Mouse (Mus musculus): ENCODE results near the gene Cfap57.
"Not testable (repeated sequence)": the region's sequence is repeated elsewhere in the genome, so short reads cannot be mapped to it uniquely, and the experiment has no call there.

The Cfap57 gene

GRCm38 (mm10) chr4:118576097-118576496 is 44.5 kb downstream of the Cfap57 start:
- no peaks in the 10 kb centered on the region for H3K36me3 ChIP-seq (ENCODE audit: insufficient read depth, low read length)
- H3K4me3 ChIP-seq (replicated peaks; ENCODE audit: low read length): no peak overlapping the region
- peaks cover 66% of the 10 kb centered on the region for H3K27me3 ChIP-seq (ENCODE audit: insufficient read depth, low read length)
- H3K9me3 ChIP-seq (ENCODE audit: low read length): peaks cover 7% of the 10 kb centered on the region; the same call in 1 of the 2 replicates
- peaks cover 12% of the 10 kb centered on the region for H3K4me1 ChIP-seq (replicated peaks; ENCODE audit: low read depth, low read length)
- peak; percentile 82 for TF ChIP-seq CTCF (conservative IDR thresholded peaks at IDR 0.05; ENCODE audit: low read length)
- TF ChIP-seq POU5F1 (IDR thresholded peaks at IDR 0.05; ENCODE audit: borderline replicate concordance, low read length): no peak

DNA sequence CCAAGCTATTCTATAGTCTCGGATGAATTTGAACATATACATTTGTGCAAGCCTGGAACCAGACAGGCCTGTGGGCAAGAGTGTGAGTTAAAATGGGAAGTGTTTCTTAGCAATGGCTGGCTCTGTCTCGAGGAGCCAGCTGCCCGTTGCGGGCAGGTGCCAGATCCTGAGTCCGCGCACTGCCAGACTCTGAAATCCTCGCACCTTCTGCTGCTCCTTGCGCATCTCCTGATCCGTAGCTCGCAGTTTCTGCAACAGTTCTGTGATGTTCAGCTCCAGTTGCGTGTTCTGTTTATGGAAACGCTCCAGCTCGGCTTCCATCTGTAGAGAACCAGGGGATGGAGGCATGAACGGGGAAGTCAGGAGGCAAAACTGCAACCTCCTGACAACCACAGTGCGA is 49.1 kb downstream of the Cfap57 start:
- Histone ChIP-seq H3K36me3 (ENCODE audit: insufficient read depth, low read length) (no peaks in the 10 kb centered on the region), H3K4me1 (replicated peaks; ENCODE audit: low read depth, low read length) (peaks cover 16% of the 10 kb centered on the region), H3K4me3 (replicated peaks; ENCODE audit: low read length) (no peak overlapping the region), H3K27me3 (ENCODE audit: insufficient read depth, low read length) (peaks cover 63% of the 10 kb centered on the region), H3K9me3 (ENCODE audit: low read length) (no peaks in the 10 kb centered on the region)
- TF ChIP-seq POU5F1 (IDR thresholded peaks at IDR 0.05; ENCODE audit: borderline replicate concordance, low read length) (no peak), CTCF (conservative IDR thresholded peaks at IDR 0.05; ENCODE audit: low read length) (no peak), NANOG (IDR thresholded peaks at IDR 0.05; ENCODE audit: borderline replicate concordance, low read length) (no peak)

GRCm38 (mm10) chr4:118569320-118569719 is 51.3 kb downstream of the Cfap57 start:
- Histone ChIP-seq H3K9me3 (ENCODE audit: low read length) (no peaks in the 10 kb centered on the region), H3K36me3 (ENCODE audit: insufficient read depth, low read length) (no peaks in the 10 kb centered on the region), H3K4me1 (replicated peaks; ENCODE audit: low read depth, low read length) (peaks cover 14% of the 10 kb centered on the region), H3K4me3 (replicated peaks; ENCODE audit: low read length) (peak overlapping the region; percentile 41), H3K27me3 (ENCODE audit: insufficient read depth, low read length) (peaks cover 57% of the 10 kb centered on the region)
- TF ChIP-seq NANOG (IDR thresholded peaks at IDR 0.05; ENCODE audit: borderline replicate concordance, low read length): no peak
- TF ChIP-seq CTCF (conservative IDR thresholded peaks at IDR 0.05; ENCODE audit: low read length): no peak
- no peak for TF ChIP-seq POU5F1 (IDR thresholded peaks at IDR 0.05; ENCODE audit: borderline replicate concordance, low read length)

DNA sequence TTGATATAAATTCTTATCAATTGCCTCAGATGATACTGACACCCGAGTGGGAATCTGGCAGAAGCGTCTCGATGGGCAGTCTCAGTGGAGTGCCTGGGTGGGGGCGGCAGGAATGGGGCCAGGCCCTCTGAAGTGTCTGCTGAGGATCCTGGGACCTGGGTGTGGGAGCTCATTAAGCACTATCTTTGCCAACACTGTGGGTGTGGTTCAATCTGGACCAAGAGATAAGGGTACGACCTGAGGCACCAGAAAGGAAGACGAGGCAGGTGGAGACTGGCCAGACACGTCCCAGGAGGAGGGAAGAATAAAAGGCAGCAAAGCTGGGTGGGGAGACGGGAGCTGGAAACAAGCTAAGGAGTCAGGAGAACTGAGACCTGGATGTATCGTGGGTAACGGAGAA is 51.9 kb downstream of the Cfap57 start:
- Histone ChIP-seq H3K4me3 (replicated peaks; ENCODE audit: low read length) (no peak overlapping the region; the same call in 1 of the 2 replicates), H3K36me3 (ENCODE audit: insufficient read depth, low read length) (no peaks in the 10 kb centered on the region), H3K27me3 (ENCODE audit: insufficient read depth, low read length) (peaks cover 53% of the 10 kb centered on the region), H3K4me1 (replicated peaks; ENCODE audit: low read depth, low read length) (peaks cover 14% of the 10 kb centered on the region), H3K9me3 (ENCODE audit: low read length) (no peaks in the 10 kb centered on the region)
- TF ChIP-seq POU5F1 (IDR thresholded peaks at IDR 0.05; ENCODE audit: borderline replicate concordance, low read length): no peak
- no peak for TF ChIP-seq CTCF (conservative IDR thresholded peaks at IDR 0.05; ENCODE audit: low read length)
- TF ChIP-seq NANOG (IDR thresholded peaks at IDR 0.05; ENCODE audit: borderline replicate concordance, low read length): no peak

GRCm38 (mm10) chr4:118566161-118566676 is 54.4 kb downstream of the Cfap57 start:
- H3K4me3 ChIP-seq (replicated peaks; ENCODE audit: low read length): no peak overlapping the region
- TF ChIP-seq NANOG (IDR thresholded peaks at IDR 0.05; ENCODE audit: borderline replicate concordance, low read length) (no peak), CTCF (conservative IDR thresholded peaks at IDR 0.05; ENCODE audit: low read length) (peak; percentile 97), POU5F1 (IDR thresholded peaks at IDR 0.05; ENCODE audit: borderline replicate concordance, low read length) (no peak)
- H3K36me3 ChIP-seq (ENCODE audit: insufficient read depth, low read length): no peaks in the 10 kb centered on the region
- peaks cover 14% of the 10 kb centered on the region for H3K4me1 ChIP-seq (replicated peaks; ENCODE audit: low read depth, low read length)
- peaks cover 39% of the 10 kb centered on the region for H3K27me3 ChIP-seq (ENCODE audit: insufficient read depth, low read length)
- no peaks in the 10 kb centered on the region for H3K9me3 ChIP-seq (ENCODE audit: low read length)

DNA sequence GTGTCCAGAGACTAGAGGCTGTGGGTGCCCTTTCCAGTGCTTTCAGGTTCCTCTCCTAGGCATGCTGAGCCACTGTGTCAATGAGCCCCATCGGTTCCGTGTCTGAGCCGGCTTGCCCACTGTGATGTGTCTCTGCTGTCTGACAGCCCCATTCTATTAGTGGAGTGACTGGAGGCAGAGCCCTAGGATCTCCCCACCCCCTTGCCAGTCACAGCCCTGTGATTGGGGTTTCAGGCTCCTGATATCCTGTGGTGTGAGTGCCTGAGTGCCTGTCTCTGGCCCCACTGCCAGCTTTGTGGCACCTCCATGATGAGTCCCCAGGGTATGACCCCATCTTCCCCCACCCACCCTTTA is 55.7 kb downstream of the Cfap57 start:
- TF ChIP-seq CTCF (conservative IDR thresholded peaks at IDR 0.05; ENCODE audit: low read length): no peak
- no peak for TF ChIP-seq NANOG (IDR thresholded peaks at IDR 0.05; ENCODE audit: borderline replicate concordance, low read length)
- TF ChIP-seq POU5F1 (IDR thresholded peaks at IDR 0.05; ENCODE audit: borderline replicate concordance, low read length): no peak
- no peaks in the 10 kb centered on the region for H3K36me3 ChIP-seq (ENCODE audit: insufficient read depth, low read length)
- peaks cover 28% of the 10 kb centered on the region for H3K27me3 ChIP-seq (ENCODE audit: insufficient read depth, low read length)
- H3K4me3 ChIP-seq (replicated peaks; ENCODE audit: low read length): no peak overlapping the region
- H3K9me3 ChIP-seq (ENCODE audit: low read length): no peaks in the 10 kb centered on the region
- peaks cover 14% of the 10 kb centered on the region for H3K4me1 ChIP-seq (replicated peaks; ENCODE audit: low read depth, low read length)

GRCm38 (mm10) chr4:118564062-118564925 is 56.3 kb downstream of the Cfap57 start:
- no peak for TF ChIP-seq CTCF (conservative IDR thresholded peaks at IDR 0.05; ENCODE audit: low read length)
- TF ChIP-seq NANOG (IDR thresholded peaks at IDR 0.05; ENCODE audit: borderline replicate concordance, low read length): no peak
- TF ChIP-seq POU5F1 (IDR thresholded peaks at IDR 0.05; ENCODE audit: borderline replicate concordance, low read length): no peak
- Histone ChIP-seq H3K4me1 (replicated peaks; ENCODE audit: low read depth, low read length) (peaks cover 8% of the 10 kb centered on the region), H3K4me3 (replicated peaks; ENCODE audit: low read length) (no peak overlapping the region), H3K36me3 (ENCODE audit: insufficient read depth, low read length) (no peaks in the 10 kb centered on the region), H3K9me3 (ENCODE audit: low read length) (no peaks in the 10 kb centered on the region), H3K27me3 (ENCODE audit: insufficient read depth, low read length) (peaks cover 22% of the 10 kb centered on the region)

- 0 out of 2 replicates have a peak, but pooled peaks cover under 1% of the 10 kb centered on the region for H3K4me1 ChIP-seq (replicated peaks; ENCODE audit: low read depth, low read length)
- no peak overlapping the region for H3K4me3 ChIP-seq (replicated peaks; ENCODE audit: low read length)
- H3K36me3 ChIP-seq (ENCODE audit: insufficient read depth, low read length): no peaks in the 10 kb centered on the region
- TF ChIP-seq CTCF (conservative IDR thresholded peaks at IDR 0.05; ENCODE audit: low read length) (no peak), NANOG (IDR thresholded peaks at IDR 0.05; ENCODE audit: borderline replicate concordance, low read length) (no peak), POU5F1 (IDR thresholded peaks at IDR 0.05; ENCODE audit: borderline replicate concordance, low read length) (no peak)
- peaks cover 4% of the 10 kb centered on the region for H3K27me3 ChIP-seq (ENCODE audit: insufficient read depth, low read length)
- H3K9me3 ChIP-seq (ENCODE audit: low read length): no peaks in the 10 kb centered on the region
Measured at GRCm38 (mm10) chr4:118553039-118553649, 67.4 kb downstream of the Cfap57 start.

GRCm38 (mm10) chr4:118548130-118548480 is 72.5 kb downstream of the Cfap57 start:
- H3K27me3 ChIP-seq (ENCODE audit: insufficient read depth, low read length); H3K9me3 ChIP-seq (ENCODE audit: low read length); H3K36me3 ChIP-seq (ENCODE audit: insufficient read depth, low read length); H3K4me3 ChIP-seq (replicated peaks; ENCODE audit: low read length): not testable (repeated sequence)
- peaks cover 25% of the 10 kb centered on the region for H3K4me1 ChIP-seq (replicated peaks; ENCODE audit: low read depth, low read length)

- H3K4me3 ChIP-seq (replicated peaks; ENCODE audit: low read length); H3K36me3 ChIP-seq (ENCODE audit: insufficient read depth, low read length); H3K9me3 ChIP-seq (ENCODE audit: low read length); H3K27me3 ChIP-seq (ENCODE audit: insufficient read depth, low read length): not testable (repeated sequence)
- H3K4me1 ChIP-seq (replicated peaks; ENCODE audit: low read depth, low read length): peaks cover 30% of the 10 kb centered on the region
Measured at GRCm38 (mm10) chr4:118547424-118548129, 73.0 kb downstream of the Cfap57 start.
